Mouse (Mus musculus) large intestine, adult 2 months (tissue): ENCODE data around the gene Tlr13. TPM values are rescaled to one million over a fixed set of nuclear protein-coding genes. Genes with fewer than 3 reads are reported as not detected.
A peak's percentile ranks its signal among the peaks of the same experiment; 100 is the strongest.

Source experiments
- DNase-seq: peaks from one replicate; pipeline ENCODE4 v3.0.0-alpha.2; 2012; ENCODE audit warnings: low read depth, low spot score
- WGBS: fragments of 180-500 bp; shearing (Covaris S2); methylation state at CpG from one replicate; pipeline ENCODE4 v1.1.7; 2018; 5-methylcytosine and 5-hydroxymethylcytosine counted together
- polyA plus RNA-seq: library from polyadenylated mRNA; depleted of rRNA; stranded (reverse); fragments of >200 nt; gene quantifications from 2 replicates; pipeline ENCODE4 v1.2.3, GENCODE M21; 2012; rRNA removed

Gene Tlr13
- polyA plus RNA-seq, result 0.99 and 1.2 TPM in 2 replicates

DNA sequence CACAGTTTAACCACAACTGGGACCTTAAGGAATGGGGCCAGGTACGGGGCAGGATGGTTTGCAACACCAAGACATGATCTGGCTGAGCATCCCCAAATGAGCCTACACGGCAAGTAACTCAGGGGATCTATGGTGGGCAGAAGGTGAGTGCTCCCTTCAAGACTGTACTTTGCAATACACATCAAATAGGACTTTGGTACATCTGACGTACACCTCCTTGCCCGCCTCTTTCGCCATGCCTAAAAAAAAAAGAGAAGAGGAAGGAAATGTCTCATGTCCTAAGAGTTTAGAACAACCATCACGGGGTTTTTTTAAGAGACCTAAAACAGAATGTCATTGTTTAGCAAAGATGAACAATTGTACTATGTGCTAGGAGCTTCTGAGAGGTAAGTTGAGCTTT is at the start of gene Tlr13:
Gene Tlr13 (plus strand): TSS at position 269 of the 400 bp plus-strand sequence.
- WGBS, result 75% methylated on average over 6 of the region's 6 CpGs
- no peak for DNase-seq

DNA sequence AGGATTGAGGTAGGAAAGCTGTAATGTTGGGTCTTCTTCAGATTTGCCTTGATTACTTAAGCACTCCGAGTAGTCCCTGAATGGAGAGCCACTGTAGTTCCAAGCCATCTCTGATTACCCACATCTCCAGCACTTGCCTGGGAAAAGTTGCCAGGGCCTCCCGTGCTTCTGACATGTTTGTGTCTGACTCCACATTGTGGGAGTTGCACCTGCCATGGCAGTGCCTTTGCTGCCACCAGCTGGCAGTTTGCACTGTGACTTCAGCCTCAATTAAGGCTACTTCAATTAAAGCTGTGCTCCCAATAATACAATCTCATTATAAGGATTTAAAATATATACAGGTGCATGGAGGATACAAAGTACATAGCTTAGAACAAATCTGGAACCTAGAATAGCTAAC is 37.5 kb upstream of the Tlr13 start:
- 37% methylated on average over 2 of the region's 2 CpGs for WGBS
- DNase-seq, result no peak

DNA sequence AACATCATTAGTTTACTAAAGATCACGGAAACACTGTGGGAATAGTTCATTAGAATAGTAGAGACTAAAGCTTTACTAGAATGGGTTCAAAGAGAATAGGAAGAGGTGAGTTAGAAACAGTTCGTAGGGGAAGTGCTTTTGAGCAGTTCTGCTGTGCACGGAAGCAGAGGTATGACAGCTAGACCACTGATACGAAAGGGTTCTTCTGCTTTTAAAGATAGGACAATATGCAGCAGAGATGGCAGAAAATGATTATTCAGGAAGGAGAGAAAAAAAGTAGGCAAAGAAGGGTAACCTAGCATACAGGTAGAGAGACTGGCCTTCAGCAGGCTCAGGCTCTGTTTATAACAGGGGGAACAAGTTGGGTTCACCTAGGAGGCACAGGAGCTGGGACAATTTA is 29.1 kb upstream of the Tlr13 start:
- WGBS, result 84% methylated on average over 4 of the region's 4 CpGs

DNA sequence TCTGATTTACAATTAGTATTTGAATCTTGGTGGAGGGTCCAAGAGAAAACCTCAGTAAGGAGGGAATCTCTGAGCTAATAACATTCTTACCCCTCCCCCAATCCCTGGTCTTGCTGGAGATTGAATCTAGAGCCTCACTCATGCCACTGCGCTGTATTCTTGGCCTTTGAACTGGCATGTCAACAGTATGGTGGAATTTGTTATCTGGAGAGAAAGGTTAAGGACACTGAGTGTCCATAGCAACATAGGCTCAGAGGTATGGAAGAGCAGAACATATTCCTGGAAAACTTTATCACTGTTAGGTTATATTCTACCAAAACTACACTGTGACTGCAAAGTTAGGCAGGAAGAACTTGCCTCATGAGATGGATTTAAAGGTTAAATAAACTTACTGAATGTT is 28.3 kb upstream of the Tlr13 start:
- DNase-seq, result no peak

More for the DNA sequence above, 29.1 kb upstream of the Tlr13 start:
- DNase-seq, result no peak

DNA sequence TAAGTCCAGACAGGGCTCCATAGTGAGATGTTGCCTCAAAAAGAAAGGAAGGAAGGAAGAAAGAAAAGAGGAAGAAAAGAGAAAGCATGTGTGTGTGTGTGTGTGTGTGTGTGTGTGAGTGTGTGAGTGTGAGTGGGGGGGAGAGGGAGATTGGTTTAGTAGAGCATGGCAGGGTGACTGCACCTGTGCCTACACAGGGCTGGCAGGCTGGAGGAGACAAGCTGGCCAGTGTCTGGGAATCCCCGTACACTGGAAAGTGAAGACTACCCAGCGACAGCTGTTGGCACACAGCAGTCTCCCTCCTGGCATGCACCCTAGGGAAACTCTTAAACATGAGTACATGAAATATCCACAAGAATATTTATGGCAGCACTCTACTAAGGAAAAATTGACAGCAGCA is 20.2 kb upstream of the Tlr13 start:
- no peak for DNase-seq
- WGBS, result 79% methylated on average over 2 of the region's 2 CpGs

More for the DNA sequence above, 28.3 kb upstream of the Tlr13 start:
- 83% methylated on average over 1 of the region's 1 CpGs for WGBS

DNA sequence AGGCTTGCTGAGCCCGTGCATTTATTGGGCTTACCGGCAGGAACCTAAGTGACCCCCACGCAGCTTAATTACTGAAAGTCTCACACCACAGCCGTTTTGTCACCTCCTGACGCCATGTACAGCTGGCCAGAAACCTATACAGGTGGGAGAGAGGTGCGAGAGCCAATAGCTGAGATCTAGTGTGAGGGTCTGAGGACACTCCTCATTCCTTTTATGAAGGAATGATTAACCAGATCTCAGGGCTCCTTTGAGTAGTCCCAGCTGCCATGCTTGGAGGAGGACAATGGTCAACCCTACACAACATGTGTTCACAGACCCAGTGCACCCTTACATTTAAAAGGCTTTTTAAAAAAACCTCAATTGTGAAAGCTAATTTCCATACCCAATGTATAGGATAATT is 14.7 kb upstream of the Tlr13 start:
- 66% methylated on average over 6 of the region's 6 CpGs for WGBS
- no peak for DNase-seq

DNA sequence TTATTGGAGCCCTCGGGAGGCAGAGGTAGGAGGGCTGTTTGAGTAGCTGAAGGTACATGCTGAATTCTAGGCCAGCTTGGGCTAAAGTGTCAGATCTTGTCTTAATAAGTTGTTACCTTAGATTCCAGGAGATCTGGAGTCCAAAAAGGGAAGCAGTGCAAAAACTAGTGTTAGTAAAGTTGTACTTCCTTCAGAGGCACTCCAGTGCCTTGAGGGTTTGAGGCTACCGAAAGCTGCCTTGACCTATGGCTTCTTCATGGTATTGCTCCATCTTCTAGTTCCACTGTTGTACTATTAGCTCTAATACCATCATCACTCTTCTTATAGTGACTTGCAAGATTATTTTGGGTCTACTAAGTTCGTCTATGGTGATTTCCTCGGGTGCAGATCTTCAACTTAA is 13.1 kb upstream of the Tlr13 start:
- WGBS, result 89% methylated on average over 4 of the region's 4 CpGs
- DNase-seq, result no peak

DNA sequence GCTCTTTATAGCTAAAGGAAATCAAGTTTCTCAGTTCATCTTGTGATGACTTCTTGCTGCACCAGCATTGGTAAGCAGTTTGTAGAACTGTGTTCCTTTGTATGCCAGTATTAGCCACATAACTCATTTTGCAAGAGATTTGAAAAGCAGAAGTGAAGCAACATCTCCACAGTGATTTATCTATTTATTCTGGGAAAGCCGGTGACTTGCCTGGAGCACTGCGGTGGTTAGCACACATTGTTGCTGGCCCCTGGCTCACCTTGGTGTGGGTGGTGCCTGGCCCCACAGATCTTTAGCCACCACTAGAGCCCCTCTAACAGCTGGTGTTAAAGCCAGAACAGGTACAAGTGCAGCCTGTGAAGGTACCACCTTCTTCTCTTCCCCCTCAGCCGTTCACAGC is 8.1 kb upstream of the Tlr13 start:
- no peak for DNase-seq
- 53% methylated on average over 3 of the region's 3 CpGs for WGBS

DNA sequence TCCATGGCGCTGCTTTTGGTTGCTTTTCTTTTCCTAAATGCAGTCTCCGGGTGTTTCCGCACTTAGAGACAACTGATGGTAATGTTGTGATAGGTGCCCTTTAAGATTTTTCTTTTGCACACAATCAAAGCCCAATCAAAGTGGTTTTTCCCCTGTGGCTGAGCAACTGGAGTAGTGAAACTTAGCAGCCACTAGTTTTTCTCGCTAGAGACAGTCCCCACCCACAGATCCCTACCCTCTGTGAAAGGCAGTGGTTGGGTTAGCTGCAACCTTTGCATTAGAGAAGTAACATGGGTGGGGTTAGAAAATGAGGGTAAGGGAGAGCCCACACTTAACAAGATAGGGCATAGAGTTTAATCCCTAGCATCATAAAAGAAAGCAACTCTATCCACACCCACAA is 7.5 kb upstream of the Tlr13 start:
- WGBS, result 65% methylated on average over 4 of the region's 4 CpGs
- DNase-seq, result no peak

DNA sequence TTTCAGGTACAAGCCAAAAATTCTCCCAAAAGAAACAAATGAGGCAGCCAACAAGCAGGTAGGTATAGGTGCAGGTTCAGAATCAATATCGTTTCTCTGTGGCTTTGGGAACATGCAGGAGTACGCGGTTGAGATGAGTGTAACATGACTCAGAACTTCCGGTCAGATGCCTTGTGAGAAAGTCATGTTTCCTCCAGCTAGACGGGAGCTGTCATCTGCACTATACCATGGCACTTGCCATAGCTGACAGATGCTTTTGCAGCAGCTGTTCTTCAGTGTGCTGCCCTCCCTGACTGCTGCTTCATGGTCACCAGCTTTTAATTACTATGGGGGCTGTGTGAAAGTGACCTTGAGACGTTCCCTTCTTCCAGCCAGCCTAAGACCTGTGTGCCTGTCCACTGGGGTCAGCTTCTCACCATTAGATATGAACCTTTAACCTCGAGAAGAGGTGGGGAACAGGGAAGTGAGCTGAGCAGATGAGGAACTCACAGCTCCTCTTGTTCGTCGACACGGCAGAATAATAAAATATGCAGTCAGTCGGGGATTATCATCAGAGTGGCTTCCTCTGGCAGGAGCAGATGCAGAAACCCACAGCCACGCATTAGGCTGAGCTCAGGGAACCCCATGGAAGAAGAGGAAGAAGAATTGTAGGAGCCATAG is 7.0 kb upstream of the Tlr13 start:
- DNase-seq, result peak; percentile 7
- WGBS, result 32% methylated on average over 12 of the region's 12 CpGs

DNA sequence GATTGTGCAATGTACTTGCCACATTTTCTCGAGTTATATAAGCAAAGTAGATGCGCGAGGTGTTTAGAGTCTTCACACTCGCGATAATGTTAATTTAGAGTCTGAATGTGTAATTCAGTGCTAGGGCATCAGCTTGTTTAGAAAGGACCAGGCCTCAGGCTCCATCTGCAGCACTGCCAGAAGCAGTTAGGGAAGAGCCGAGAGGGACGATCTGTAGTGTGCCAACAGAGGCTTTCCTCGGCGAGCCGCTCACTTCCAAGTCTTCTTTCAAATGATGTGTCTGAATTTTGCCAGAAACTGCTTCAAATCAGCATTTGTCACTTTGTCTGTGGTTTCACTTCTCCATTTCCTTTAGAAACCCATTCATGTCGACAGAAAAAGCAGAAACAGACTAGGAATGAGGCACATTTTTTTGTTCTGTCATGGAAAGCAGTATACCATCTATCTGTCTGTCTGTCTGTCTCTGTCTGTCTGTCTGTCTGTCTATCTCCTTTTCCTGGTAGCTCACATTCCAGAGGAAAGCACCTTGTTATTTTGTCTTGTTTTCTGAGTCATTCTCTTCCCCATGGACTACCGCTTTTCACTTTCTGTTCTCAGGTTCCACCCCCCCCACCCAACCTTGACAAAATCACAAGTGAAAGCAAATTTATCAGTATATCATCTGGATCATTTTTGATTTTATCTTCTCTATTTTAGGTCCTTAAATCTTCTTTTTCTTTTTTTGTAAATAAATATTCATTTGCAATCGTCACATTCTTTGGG is 3.5 kb upstream of the Tlr13 start:
- WGBS, result 75% methylated on average over 13 of the region's 13 CpGs
- no peak for DNase-seq

DNA sequence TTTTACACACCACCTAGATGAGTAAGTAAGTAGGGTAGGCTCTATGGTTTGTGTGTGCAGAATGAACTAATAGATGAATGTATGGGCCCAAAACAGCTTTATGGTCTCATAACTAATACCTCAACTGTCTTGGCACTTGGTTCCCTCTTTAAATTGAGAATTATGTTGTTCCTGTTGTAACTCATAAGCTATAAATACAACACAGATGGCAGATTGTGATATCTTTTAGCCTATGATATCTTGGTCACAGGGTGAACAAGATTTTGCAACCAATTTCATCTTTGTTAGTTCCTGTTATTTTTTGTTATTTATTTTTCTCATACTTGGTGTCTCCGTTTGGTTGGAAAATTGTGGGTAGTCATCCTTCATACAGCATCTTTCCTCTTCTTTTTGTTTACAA is 5.2 kb downstream of the Tlr13 start:
- DNase-seq, result no peak
- 84% methylated on average over 1 of the region's 1 CpGs for WGBS

DNA sequence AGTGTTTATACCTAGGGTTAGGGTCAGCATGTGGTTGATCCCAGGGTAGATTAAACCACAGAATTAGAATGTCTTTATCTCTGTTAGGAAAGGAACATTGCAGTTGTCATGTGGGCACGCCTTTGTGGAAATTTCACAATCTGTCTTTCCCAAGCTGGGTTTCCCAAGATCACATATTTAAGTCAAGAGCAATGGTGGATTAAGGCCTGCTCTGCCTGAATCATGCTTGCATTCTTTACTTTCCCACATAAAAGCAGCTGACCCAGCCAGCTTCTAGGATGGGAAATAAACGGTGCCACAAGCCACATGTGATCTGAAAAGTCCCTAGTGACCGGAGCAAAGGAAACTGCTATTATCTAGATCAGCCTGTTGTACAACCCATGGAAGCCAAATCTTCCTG is 6.5 kb downstream of the Tlr13 start:
- DNase-seq, result no peak
- WGBS, result 76% methylated on average over 3 of the region's 3 CpGs

DNA sequence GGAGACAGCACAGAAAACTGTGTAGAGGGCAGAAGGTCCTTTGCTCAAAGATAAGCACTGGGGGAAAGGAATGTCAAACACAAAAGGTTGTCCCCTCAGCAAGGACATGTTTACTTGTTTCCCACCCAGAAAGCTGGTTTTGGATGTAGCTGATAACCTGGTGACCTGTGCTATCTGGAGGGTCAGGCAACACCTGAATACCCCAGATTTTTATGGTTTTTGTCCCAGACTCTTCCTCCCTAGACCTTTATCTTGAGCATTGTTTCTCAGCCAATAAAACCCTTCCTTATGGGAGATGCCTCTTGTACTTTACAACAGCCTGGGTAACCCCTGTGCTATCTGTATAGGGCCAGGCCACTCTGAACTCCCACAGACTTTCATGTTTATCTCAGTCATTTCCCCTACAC is 11.2 kb downstream of the Tlr13 start:
- no peak for DNase-seq

DNA sequence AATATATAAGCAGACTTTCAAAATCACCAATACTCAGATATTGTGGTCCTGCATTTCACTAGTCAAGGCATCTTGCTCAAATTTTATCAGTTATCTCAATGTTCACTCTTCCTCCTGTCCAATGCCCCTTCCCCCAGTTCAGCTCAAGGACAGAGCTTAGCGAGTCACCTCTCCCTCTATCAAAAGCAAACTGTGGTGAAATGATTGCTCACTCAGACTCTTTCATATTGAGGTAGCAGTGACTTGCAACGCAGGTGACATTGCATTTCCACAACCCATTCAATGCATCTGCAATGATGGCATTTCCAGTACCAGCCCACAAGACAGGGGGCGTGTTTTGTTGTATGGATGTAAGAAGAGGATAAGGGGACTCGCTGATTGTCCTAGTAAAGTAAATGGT is 12.9 kb downstream of the Tlr13 start:
- DNase-seq, result no peak
- WGBS, result 71% methylated on average over 4 of the region's 4 CpGs

DNA sequence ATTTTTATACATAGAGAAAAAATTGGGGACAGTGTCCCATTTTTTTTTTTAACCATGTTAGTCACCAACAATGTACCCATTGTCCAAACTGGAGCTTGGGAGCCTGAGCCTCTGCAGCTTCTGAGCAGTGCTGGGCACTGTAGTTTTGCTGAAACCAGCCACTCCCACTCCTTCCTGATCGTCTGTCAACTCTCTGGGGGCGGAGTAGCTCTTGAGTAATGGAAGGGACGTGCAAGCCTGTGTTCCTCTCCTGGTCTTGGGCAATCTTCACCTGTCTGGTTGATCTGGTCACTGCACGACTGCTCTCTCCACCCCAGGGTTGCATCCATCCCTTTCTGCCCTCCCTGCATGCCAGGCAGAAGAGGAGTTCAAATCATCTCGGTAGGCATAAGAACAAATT is 21.0 kb downstream of the Tlr13 start:
- DNase-seq, result no peak
- WGBS, result 37% methylated on average over 5 of the region's 5 CpGs

DNA sequence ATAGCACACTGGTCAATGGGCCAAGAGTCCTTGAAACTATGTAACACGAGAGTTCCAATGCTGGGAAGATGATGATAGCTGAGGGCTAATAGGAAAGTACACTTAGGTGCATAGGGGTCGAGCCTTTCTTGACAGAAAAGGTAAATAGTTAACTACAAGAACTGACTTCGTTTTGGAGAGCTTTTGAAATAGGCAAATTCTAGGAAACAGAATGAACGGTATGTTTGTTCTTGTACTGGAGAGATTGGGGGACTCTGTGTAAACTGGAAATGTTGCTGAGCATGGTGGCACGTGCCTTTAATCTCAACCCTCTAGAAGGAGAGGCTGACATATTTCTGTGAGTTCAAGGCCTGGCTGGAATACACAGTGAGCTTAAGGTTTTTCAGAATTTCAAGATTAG is 21.6 kb downstream of the Tlr13 start:
- no peak for DNase-seq
- 63% methylated on average over 5 of the region's 5 CpGs for WGBS

DNA sequence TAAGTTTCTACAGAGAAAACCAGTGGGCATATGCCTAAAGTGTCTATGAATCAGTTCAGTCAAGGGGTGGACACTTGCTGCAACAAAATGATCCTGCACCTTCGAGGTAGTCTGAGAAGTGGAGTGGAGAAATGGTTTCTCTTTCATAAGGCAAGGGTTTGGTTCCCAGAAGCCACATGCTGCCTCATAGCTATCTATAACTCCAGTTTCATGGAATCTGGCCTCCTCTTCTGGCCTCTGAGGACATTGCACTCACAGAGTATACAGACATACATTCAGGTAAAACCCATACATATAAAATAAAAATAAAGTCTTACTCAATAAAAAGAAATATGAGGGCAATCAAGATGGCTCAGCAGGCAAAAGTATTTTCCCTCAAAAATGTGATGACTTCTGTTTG is 22.1 kb downstream of the Tlr13 start:
- DNase-seq, result no peak
- 43% methylated on average over 1 of the region's 1 CpGs for WGBS

DNA sequence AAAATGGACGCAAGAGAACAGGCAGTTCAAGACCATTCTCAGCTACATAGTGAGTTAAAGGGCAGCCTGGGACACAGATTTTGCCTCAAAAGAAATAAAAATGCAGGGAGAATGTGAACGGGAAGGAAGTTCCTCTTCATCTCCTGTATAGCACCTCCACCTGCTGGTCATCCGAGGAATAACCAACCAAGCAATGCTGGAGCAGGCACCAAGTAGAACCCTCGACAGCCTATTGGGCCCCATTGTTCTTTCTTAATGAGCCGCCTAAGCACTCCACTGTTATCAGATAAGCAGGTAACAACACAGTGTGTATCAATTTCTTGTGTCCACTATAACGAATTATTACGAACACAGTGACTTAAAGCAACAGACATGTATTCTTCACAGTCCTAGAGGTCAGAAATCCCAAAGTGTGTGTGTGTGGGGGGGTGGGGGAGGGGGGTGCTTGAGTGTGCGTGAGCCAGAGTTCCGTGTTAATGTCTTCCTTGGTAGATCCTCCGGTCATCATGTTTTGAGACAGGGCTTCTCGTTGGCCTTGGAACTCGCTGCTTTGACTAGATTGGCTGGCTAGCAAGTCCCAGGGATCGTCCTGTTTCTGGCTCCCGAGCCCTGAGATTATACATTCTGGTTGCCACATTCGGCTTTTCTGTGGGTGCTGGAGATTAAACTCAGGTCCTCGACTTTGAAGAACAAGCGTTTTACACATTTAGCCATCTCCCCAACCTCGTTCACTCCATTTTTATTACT is 28.3 kb downstream of the Tlr13 start:
- no peak for DNase-seq
- 23% methylated on average over 18 of the region's 18 CpGs for WGBS

DNA sequence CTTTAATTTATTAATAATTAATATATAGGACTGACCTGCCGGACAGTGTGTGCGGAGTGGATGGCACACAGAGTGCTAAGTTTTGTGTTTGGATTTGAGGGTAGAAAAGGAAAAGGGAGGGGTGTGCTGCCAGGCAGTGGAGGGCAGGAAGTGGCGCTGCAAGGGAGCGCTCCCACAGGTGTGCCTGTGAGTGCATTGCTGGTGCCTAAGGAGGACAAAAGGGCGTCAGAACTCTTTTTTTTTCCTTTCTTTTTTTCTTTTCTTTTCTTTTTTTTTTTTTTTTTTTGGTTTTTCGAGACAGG is 28.8 kb downstream of the Tlr13 start:
- 45% methylated on average over 6 of the region's 6 CpGs for WGBS
- DNase-seq, result no peak

DNA sequence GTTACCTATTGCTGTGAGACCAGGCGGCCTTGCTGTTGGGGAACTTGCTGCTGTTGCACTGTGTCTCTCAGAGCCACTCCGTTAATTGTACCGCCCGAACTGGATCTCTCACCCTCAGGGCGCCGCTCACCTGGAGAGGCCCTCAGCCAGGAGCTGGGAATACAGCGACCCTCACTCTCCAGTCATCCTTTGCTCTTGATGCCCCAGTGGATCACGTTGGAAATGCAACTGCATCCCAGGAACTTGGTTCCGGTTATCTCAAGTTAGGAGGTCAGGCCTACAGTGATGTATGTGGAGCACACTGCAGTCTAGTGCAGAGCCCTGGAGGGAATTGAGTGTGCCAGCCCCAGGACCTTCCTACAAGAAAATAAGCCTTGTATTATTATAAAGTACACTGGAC is 33.3 kb downstream of the Tlr13 start:
- WGBS, result 71% methylated on average over 9 of the region's 9 CpGs
- DNase-seq, result no peak
